Mouse (Mus musculus): ENCODE data around the gene Babam2.
"Not testable (repeated sequence)": the region's sequence is repeated elsewhere in the genome, so short reads cannot be mapped to it uniquely, and the experiment has no call there.

Babam2 gene

GRCm38 (mm10) chr5:31781624-31782023, 84.1 kb downstream of the Babam2 start:
- no peak for DNase-seq (ENCODE audit: low spot score in 2 of 2)

- no peak for DNase-seq (ENCODE audit: low spot score in 2 of 2)
These were observed 89.7 kb downstream of the Babam2 start for GRCm38 (mm10) chr5:31787201-31787600.

- DNase-seq (ENCODE audit: low spot score in 2 of 2), result no peak
These were observed 90.1 kb downstream of the Babam2 start for GRCm38 (mm10) chr5:31787622-31788021.

- DNase-seq (ENCODE audit: low spot score in 2 of 2), result no peak
These were observed 94.9 kb downstream of the Babam2 start for GRCm38 (mm10) chr5:31792338-31792737.

DNA sequence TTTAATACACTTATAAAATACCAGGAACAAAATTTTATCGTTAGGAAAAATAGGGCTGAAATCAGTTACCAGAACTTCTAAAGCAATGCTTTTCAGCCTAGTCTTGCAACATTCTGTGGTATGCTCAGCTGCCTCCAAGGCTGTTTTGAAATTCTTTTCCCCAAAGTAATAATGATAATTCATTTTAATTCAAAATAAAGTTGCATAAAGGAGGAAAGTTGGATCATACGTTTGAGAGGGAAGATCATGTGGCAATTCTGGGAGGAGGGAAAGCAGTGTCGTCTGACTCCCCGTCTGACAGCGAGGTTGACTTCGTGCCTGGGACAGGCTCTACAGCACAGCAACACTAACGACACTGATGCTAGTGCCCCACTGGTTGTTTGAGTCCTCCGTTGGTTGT, 95.4 kb downstream of the Babam2 start:
- DNase-seq (ENCODE audit: low spot score in 2 of 2), result no peak

DNA sequence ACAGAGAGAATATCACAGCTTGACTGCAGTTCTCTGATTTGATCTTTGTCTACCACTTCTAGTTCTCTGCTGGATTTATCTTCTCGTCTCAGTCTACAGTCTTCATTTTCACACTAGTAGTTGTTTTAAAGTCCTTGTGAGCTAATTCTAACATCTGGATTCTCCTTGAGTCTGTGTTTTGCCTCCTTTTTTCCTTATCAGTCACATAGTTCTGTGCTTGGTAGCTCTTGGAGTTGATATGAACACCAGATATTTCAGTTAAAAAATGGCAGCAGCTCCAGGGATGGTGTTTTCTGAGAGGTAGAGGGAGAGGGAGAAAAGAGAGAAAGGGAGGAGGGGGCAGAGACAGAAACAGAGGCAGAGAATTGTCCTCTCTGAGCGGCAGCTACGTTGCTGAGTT, 97.9 kb downstream of the Babam2 start:
- no peak for DNase-seq (ENCODE audit: low spot score in 2 of 2)

DNA sequence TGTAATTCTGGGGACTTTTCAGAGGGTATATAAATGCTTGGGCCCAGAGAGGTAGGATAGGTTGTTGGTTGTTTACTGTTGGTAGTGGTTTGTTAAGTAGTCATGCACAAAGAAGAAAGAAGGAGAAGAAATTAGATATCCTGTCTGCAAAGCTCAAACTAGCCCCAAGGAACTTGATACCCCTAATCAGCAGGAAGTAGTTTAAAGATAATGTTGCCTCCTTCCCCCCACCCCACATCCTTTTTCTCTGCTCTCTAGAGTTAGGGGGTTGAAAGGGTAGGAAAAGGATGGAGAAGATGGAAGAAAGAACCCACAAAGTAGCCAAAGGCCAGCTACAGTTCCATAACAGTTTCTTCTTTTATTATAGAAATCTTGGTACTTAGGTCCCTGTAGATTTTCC, 99.5 kb downstream of the Babam2 start:
- no peak for DNase-seq (ENCODE audit: low spot score in 2 of 2)

DNA sequence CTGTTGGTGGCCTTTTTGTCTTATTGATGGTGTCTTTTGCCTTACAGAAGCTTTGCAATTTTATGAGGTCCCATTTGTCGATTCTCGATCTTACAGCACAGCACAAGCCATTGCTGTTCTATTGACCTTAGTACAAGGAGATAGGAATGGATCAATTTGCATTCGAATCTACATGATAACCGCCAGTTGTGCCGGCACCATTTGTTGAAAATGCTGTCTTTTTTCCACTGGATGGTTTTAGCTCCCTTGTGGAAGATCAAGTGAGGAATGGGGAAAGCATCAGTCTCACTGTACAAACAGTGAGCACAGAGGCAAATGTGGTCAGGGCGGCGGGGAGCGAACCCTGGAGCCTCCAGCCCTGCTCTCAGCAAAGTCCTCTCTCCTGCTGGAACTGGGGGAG, 106.7 kb downstream of the Babam2 start:
- not testable (repeated sequence) for DNase-seq (ENCODE audit: low spot score in 2 of 2)

GRCm38 (mm10) chr5:31804751-31805150, 107.3 kb downstream of the Babam2 start:
- no peak for DNase-seq (ENCODE audit: low spot score in 2 of 2)

DNA sequence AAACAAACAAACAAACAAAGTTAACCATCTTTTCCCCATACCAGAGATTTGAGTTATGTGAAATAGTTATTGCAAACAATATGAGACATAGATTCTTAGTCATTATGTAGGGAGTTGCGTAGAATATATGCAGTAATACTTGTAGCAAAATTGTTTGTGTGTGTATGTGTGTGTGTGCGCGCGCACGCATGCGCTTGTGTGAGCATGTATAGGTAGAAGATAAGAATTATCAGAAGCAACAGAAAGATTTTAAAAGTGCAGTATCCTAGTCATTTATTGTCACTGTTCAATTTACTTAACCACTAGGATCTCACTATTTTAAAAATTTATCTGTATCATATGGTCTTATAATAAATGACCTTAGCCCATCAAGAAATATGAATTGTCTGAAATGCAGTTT, 109.8 kb downstream of the Babam2 start:
- DNase-seq (ENCODE audit: low spot score in 2 of 2), result no peak

DNA sequence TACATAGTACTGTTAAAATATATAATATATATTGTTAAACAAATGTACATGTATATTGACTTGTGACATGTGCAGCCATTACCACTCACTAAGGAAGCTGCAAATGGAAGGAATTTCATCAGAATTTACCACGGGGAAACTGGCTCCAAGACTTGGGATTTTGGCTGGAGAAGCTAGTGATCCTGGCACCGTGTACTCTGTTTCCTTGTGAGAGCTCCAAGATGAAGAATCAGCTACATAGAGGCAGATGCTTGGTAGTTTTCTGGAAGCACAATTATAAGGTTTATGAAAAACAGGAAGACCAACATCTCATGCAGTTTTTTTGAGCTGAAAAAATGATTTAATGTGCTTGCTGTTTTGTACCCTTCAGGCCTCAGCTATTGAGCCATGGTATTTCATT, 110.8 kb downstream of the Babam2 start:
- DNase-seq (ENCODE audit: low spot score in 2 of 2), result no peak

DNA sequence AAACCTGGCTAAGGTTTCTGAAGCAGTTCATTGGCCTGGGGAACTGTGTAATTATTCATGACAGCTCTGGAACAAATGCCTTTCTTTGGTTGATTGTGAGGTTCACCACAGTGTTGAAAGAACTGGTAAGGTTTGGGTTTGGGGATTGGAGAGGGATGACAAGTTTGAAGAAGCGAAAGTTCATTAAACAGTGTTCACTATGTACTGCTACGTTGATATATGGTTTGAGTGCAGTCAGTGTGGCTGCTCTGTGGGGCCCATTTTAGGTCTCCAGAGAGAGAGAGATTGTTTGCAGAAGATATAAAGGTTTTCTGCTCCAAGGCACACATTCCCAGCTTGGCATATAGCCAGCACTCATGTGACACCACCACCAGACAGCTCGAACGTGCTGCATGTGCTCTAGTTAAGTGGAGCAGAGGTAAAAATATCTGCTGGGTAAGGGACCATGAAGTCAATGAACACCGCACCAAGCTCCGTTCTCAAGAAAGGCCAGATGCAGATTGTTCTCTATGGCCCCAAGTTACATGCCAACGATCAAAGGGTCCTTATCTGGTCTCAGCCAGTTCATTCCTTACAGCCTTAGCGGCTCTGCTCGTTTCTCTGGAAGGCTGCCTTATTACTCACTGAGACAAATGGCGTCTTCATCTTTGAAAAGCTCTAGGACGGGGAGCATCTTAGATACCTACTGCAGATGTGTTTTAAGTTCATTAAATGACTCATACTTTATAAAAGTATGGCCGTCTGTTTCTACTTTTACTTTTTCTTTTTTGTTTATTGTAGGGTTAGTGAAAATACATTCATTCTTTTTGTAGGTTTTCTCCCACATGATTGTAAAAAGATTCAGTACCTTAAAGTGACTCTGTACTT, 113.5 kb downstream of the Babam2 start:
- no peak for DNase-seq (ENCODE audit: low spot score in 2 of 2)

GRCm38 (mm10) chr5:31811663-31812001, 114.1 kb downstream of the Babam2 start:
- no peak for DNase-seq (ENCODE audit: low spot score in 2 of 2)

- DNase-seq (ENCODE audit: low spot score in 2 of 2), result no peak
These were observed 115.7 kb downstream of the Babam2 start for GRCm38 (mm10) chr5:31813156-31813675.

GRCm38 (mm10) chr5:31814068-31814467, 116.6 kb downstream of the Babam2 start:
- no peak for DNase-seq (ENCODE audit: low spot score in 2 of 2)

DNA sequence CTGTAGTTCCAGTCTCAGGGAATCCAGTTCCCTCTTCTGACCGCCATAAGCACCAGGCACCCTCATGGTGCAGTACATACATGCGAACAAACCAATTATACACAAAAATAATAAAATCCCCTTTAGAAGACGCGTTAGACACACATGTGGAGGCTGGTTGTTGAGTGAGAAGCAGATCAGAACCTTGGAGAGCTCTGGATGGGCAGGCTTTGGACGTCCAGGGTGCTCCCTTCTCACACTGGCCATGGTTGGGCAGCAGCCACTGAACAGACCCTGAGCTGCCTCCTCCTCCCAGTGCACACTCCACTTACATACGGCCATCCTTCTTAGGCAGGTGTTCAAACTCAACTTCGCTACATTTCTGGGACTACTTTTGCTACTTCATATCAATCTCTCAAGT, 117.6 kb downstream of the Babam2 start:
- DNase-seq (ENCODE audit: low spot score in 2 of 2), result no peak

DNA sequence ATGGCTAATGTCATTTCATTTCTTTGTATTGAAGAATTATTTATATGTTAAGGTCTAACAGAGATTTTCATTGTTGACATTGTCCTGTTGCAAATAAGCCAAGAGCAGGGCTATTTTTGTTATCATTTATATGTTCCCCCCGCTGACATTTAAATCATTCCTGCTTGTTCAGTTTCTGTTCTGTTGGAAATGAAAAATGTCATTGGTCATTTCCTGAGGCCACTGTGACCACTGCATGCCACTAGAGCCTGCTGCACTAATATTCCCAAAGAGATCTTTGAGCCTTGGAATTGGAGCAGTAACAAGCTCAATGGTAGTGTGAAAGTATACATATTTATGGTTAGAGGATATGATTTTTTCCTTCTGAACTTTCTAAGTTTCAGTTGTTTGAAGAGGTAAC, 118.6 kb downstream of the Babam2 start:
- no peak for DNase-seq (ENCODE audit: low spot score in 2 of 2)

- DNase-seq (ENCODE audit: low spot score in 2 of 2), result no peak
These were observed 123.3 kb downstream of the Babam2 start for GRCm38 (mm10) chr5:31820801-31821200.

GRCm38 (mm10) chr5:31821204-31821603, 123.7 kb downstream of the Babam2 start:
- no peak for DNase-seq (ENCODE audit: low spot score in 2 of 2)

DNA sequence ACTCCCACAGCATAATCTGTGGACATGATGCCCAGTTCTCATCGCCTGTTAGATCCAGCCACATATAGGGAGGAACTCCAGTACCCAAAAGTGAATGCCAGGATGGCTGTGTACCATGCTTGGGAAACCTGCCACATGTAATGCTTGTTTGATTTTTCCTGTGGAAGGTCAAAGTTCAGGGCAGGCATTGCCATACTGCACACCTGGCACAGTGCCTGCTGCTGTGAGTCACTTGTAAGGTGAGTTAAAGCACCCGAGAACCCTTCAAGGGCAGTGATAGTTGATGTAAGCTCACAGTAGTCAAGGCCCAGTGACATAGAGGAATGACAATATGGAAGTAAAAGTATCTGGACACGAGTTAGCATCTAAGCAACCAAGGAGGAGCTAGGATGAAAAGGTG, 126.2 kb downstream of the Babam2 start:
- DNase-seq (ENCODE audit: low spot score in 2 of 2), result no peak

DNA sequence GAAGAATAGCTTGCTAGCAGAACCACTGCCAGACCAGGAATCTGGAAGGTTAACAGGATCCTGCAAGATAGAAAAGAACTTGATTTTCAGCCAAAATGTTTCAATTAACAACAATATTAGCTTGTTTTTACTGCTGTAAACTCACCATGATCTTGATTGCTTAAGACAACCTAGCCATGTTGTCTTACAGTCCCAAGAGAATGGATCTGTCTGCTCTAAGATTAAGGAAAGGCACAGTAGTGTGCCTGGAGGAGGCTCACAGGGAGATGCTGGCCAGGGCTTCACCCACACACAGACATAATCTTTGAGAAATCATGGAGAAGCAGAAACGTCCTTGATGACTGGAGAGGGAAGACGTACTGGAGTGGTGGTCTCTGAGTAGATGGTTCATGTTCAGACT, 126.6 kb downstream of the Babam2 start:
- no peak for DNase-seq (ENCODE audit: low spot score in 2 of 2)

DNA sequence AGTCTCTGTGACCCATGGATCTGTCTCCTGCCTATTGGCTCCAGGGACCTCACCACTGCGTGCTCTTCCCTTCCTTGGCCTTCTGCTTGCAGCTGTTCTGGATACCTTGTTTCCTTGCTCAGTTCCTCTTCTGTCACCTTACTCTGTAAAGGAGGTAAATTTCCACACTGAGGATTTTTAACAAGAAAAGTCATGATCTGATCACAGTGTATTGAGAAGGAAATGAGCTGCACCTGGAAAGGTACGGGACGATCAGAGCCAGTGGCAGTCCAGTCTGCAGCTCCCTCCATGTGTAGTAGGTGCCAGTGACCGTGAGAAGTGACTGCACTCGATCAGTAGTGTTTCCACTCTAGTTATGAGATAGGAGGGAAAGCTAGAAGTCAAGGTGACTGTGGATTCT, 129.8 kb downstream of the Babam2 start:
- no peak for DNase-seq (ENCODE audit: low spot score in 2 of 2)

GRCm38 (mm10) chr5:31827896-31828295, 130.4 kb downstream of the Babam2 start:
- DNase-seq (ENCODE audit: low spot score in 2 of 2), result no peak

GRCm38 (mm10) chr5:31828747-31829146, 131.3 kb downstream of the Babam2 start:
- DNase-seq (ENCODE audit: low spot score in 2 of 2), result no peak

All from spleen, postnatal 4 days (tissue).